Mouse (Mus musculus) spleen, adult 12 weeks (tissue): ENCODE data around the gene Tpk1.

ENCODE experiments used
- DNase-seq: peaks from one replicate; pipeline ENCODE4 v3.0.0; 2022; ENCODE audit warnings: low spot score

Gene Tpk1

DNA sequence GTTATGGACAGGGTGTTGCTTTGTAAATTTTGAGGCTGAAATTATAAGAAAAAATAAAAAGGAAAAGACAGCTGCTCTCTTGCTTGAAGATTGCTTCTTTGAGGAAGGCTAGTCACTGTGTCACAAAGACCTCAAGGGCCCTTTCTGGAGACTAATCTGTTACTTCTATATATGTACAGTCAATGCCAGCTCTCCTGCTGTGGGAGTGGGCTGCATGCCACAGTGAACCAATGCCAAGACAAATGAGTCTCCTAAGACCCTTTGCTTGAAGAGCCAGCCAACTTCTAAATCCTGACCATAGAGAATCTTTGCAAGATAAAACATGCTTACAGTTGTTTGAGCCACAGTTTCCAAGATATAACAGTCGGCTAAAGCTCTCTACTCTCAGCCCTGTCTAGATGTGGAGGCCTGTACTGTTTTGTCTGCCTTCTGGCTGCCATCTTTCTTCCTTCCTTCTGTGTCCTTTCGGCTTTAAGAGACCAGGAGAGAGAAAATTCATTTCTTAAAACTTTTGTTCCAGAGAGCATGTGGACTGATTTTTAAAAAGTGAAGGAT, 230.0 kb downstream of the Tpk1 start:
- DNase-seq = no peak

DNA sequence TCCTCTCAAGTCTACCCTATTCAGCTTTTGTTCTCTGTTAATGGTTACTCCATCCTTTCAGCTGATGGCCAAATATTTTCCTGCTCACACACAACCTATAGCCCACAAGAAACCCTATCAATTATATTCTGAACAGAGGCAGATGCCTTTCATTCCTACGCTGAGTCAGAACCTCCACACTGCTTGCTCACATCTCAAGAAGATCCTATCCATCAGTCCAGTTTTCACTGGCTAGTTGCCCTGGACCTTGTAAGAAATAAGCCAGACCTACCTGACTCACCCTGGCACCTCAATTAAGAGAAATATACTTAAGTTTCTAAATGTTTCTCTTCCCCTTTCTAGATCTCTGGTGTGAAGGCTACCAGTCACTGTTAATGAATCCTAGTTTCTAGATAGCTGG, 231.7 kb downstream of the Tpk1 start:
- DNase-seq = no peak

DNA sequence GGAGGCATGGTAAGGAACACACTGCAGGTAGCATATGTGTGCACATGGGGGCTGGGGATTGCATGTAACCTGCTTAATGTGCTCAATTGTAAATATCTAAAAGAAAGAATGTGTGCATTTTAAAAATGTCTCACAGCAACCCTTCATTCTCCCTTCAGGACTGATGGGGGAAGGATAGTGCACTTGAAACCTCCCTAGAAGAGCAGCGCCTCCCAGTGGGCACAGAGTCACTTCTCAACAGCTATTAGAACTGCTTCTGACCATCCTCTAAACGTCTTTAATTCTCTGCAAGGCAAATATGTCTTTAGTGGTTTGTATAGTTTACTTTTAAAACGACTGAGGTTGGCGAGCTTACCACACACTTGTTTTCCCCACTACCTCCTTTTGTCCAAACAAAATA, 241.1 kb downstream of the Tpk1 start:
- no peak for DNase-seq

DNA sequence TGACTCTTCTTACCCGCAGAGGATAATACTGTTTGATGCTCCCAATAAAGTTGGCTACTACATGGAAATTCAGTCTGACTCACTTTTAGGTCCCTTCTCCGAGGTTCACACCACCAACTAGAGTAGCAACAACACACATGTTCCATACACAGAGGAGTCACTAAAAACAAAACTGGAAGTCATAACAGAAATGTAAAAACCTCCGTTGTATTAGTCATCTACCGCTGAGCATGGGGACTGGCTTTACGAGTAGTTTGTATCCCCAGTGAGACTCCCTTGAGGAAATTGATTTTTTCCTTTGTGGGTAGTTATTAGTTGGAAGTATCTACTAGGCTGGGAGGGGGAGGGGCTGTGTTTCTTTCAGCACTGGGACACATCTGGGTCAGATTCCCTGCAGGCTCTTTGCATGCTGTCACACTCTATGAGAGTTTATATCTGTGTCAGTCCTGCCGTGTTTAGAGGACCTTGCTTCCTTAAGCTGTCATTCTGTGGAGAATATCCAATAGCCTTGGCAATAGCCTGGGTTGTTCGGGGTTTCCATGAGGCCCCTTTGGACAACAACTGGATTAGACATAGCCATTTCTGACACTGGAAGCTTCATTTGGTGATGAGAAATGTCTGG, 245.6 kb downstream of the Tpk1 start:
- no peak for DNase-seq

DNA sequence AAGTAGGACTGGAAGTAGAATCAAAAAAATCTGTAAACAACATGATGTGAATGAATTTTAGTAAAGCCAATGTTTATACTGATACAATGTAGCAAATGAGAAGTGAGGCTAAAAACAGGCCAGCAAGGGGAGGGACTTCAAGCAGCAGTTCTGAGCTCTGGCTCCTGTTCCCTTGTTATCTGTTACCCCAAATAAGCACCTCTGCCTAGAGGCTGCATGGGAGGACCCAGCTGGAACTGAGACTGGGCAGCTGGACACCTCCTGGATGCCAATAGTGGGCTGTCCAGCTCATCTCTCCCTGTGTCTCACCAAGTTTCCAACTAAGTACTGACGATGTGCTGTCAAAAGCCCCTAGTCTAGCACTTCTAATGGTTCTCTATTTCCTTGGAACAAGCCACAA, 257.1 kb downstream of the Tpk1 start:
- DNase-seq = no peak

DNA sequence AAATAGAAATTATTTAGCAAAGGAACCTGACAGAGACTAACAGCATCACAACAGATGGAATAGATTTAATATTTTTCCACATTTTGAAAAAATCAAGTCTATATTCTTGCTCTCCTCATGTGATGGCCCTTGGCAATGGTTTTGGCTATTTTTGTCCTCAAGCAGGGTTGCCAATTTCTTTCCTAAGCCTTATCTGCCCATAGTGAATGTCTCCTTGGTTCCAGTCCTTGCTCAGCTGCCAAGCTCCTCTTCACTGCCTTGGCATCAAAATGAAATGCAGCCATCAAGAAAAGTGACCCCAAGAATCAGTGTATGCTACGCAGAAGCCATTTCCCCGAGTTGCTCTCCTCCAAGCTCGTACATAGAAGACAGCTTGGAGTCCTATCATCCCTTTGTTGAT, 263.0 kb downstream of the Tpk1 start:
- DNase-seq = no peak

DNA sequence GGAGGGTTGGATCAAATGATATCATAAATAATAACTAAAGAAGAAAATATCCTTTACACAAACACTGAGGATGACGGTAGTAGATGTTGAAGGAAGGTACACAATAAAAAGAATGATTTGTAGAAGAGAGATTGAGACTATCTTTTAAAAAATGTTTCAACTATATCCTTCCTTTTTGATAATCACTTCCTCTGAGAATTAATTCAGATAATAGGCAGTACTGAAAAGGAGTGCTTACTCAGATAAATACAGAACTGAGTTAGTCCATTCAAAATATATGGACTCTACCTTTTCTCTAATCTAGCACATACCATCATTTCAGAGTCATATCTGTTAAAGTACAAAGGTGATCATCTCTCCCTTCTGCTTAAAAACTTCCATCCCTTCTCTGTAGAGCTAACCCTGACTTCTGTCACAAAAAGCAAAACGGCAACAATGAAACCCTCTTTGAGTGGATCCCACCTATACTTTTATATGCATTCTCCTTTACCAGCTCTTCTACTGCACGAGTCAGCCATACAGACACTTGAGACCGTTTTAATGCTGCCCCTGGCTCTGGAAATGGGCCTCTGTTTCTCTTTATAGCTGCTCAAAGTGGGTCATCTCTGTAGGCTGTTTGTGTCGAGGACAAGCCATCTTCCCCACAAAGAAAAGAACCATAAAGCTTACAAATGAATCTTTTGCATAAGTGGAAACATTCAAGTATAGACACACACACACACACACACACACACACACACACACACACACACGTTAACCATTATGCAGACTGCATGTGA, 263.7 kb downstream of the Tpk1 start:
- no peak for DNase-seq

DNA sequence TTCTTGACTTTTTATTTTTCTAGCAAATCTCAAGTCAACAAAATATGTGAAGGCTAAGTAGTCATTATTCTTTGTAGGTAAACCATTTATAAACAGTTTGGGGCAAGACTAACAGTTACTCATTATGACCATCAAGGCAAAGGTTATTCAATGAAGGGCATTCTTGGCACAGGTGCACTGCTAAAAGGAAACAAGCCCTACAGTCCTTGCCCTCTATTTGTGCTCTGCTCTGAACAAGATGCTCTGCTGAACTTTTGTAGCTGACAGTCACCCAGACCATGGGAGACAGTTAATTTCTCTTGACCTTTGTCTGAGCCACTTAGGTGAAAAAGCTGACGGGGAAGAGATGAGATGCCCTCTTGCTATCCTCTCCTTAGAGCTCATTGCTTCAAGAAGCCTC, 269.7 kb downstream of the Tpk1 start:
- DNase-seq = no peak

DNA sequence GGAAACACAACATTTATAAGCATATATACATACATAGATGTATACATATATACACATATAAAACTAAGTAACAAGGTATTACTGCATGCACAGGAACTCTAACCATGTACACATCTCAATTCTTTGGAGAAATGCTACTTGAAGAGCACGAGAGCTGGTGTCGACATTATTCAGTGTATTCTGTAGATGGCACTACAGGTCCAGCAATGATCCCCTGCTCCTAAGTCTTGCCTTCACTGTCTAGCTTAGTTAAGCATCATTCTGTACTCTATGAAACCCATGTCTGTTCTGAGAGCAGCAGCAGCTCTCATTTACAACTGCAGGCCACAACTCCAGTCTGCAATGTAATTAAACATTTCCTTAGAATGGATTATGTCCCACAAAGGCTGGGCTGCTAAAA, 270.5 kb downstream of the Tpk1 start:
- DNase-seq = no peak

DNA sequence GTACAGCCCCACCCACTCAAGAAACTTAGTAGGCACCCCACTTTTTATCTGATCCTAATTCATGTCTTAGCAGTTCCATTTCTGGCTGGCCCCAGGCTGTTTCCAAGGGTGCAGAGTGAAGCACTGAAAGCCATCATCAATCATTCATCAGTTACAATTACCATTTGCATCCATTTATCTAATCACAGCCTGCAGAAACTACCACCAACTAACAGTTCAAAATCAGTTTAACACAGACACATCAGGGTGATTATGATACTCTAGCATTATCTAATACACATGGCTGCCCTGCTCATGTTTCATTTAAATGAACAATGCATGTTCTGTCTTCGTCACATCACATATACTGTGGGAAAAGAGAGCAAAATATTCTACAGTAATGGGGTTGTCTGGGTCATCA, 274.7 kb downstream of the Tpk1 start:
- DNase-seq = no peak

DNA sequence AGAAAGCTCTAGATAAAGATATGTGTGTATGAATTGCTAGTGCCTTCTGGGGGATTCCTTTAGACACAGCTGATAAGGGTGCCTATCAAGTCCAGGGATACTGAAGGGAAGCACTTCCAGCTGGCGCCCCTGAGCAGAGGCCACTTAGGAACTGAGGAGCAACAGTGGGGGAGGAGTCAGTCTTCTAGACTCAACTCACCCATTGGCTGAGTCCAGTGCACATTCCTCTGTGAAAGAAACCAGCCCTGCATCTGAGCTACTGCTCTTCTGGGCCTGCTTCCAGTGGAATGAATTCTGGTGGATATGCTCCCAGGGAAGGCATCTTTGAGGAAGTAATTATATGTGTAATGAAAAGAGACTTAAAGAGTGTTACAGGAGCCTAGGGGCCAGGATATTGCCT, 278.8 kb downstream of the Tpk1 start:
- DNase-seq = no peak

DNA sequence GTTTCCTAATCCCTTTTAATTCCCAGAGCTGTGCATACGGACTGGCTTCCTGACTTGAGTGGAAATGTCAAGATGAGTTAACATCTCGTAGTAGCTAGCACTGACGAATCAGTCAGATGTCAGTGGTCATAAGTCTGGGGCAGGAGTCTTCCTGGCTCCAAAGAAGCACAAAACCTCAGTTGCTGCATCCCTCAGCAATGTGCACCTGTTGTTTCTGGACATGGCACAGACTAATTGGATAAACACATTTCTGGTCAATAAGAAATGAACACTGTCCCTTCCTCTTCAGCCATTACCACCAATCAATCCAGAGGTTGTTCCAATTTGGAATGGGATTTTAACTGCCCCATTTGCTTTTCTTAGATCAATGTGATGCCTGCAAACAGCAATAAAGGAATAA, 281.2 kb downstream of the Tpk1 start:
- DNase-seq = no peak

DNA sequence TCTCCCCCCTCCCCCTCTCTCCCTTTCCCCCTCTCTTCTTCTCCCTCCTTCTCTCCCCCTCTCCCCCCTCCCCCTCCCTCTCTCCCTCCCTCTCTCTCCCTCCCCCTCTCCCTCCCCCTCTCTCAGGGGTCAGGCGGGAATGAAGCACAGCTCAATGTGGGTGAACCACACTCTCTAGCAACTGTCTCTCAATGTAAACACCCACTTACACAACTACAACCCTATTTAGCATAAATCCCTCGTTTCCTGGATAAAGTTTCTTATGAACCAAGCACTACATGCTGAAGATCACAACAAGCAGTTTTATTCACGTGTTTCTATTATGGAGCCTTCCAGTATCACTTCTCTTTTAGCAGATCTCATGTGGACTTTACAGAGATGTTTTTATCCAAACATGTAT, 281.8 kb downstream of the Tpk1 start:
- DNase-seq = no peak

DNA sequence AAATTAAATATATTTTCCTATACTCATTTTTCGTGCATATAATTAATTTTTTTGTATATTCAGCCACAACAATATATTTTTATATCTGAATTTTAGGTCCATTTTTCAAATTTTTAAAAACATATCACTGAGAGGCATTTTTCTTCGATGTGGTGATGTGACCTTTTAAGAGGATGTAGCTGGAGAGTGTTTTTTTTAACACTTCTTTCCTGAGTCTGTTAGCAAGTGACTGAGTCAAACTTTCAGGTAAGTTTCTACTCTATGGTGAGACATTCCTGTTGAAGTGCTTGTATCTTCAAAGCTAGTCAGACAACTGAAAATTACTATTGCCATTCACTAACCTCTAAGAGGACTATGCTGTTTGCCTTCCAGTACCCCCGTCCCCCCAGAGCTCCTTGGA, 283.3 kb downstream of the Tpk1 start:
- no peak for DNase-seq

DNA sequence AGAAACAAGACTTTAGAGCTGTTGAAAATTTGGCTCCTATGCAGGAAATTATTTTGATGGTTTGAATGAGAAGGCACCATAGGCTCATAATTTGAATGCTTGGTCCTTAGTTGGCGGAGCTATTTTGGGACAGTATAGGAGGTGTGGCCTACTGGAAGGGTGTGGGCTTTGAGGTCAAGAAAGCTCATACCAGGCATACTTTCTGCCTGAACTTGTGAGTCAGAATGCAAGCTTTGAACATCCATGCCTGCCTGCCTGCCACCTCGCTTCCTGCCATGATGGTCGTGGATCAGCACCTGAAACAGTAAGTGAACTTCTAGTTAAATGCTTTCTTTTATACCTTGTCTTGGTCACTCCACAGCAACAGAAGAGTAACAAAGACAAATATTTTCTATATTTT, 283.8 kb downstream of the Tpk1 start:
- DNase-seq = no peak

DNA sequence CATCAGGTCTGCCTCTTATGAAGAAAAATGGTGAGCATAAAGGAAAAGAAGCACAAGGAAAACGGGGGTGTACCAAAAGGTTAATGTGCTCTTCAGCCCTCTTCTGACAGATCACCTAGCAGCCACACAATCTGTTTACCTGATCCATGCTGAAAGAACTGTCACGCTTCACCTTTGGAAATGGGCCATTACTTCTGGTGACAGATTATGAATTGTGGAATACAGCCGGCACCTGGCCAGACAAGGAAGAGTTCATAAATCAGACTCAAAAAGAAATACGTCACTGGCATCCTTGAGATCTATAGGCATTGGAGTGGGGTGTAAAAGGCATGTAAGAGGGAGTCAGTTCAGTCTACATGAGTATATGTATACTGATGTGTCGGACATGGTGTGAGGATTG, 292.9 kb downstream of the Tpk1 start:
- no peak for DNase-seq

DNA sequence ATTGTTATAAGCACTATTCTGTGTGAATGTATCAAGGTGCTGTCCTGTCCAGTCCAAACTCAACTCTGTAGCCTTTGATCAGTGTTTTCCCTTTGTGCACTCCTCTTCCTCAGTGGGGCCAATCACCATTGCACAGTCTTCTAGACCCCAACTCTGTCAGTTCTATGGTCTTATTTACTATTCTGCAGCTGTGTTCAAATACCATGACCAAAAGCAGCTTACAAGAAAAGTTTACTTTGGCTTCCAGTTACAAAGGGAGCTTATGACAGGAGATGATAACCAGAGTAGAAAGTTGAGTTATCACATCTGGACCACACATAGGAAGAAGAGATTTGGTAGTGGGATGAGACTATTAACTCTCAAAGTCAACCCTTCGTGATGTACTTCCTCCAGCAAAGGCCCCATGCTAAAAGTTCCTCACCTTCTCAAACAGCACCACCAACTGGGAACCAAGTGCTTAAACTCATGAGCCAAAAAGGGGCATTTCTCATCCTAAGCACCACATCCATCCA, 298.6 kb downstream of the Tpk1 start:
- DNase-seq = no peak

DNA sequence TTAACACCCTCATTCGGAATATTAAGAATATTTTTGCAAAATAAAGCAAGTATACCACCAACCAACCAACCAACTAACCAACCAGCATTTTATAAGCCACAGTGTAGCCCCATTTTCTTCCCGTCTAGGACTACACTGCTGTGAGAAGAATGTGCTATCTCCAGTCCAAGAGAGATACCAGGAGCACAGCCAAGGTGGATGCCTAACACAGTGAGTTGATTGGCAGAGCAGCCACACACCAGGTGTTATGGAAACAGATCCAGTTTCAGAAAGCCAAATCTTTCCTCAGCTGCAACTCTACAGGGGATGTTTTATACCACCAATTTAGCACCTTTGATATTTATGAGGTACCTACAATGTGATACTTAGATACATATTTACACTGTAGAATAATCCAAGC, 299.1 kb downstream of the Tpk1 start:
- DNase-seq = no peak

DNA sequence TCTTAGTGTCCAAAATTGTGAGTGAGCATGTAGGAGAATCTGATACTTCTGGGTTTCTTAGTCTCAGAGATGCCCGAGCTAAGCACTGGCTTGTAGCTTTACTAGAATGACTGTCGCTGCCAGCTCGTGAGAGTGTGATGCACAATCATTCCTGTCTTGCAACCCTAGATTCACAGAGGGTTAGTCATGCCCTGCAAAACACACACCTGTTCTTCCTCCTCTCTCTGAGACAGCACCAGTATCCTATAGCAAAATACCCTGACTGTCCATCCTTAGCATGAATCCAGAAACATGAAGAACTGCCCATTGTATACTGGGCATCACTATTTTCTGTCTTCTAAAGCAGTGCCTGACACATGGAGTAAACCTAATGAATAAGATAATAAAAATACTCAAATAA, 302.2 kb downstream of the Tpk1 start:
- no peak for DNase-seq

DNA sequence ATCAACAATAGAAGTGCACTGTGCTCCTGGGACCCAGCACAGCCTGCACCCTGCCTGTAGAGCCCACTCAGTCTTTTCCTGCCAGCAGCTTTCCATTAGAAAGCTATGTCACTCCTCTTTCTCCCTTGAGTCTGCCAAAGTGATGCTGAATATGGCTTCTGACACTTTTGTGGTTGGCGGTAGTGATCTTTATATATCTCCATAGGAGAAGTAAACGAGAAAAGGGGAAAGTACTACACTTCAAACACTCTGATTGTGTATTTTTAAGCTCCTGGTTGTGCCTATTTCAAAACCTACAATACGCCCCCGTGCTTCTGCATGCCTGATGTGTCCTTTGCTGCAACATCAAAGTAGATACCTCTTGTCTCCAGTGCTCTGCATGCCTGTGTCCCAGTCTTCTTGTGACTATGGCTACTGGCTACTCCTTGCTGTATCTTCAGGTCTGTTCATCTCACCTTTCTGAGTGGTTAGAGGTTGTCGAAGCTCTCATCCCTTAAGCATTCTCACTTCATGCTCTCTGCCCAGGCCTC, 302.7 kb downstream of the Tpk1 start:
- DNase-seq = no peak

DNA sequence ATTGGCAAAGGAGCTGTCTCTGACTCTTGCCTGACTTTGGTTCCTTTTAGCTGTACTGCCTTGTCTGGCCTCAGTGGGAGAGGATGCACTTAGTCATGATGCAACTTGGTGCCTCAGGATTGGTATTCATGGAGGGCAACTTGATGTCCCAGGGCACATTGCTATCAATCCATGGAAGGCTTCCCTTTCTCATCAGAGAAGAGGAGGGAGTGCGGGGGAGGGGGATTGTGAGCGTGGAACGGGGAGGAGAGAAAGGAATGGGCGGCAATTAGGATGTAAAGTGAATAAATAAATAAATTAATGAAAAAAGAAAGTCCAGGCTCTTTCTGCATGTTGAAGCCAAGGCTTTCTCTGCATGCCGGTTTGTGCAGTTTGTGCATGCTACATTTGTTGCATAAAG, 304.8 kb downstream of the Tpk1 start:
- no peak for DNase-seq

DNA sequence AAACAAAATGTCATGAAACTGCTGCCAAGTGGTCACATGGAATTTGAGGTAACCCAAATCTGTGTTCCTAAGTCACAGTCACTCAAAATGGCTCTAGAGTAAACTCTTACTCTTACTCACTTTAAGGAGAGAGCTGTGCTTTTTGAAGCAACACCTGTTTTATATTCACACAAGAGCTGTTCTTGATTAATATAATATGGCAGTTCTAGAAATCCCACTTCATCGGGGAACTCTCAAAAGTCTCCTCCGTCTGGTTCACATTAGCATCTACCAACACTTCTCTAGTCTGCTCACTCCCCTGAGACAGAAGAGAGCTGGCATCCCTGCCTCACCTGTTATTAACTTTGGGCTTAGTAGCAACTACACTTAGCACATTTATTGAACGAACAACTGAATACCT, 305.9 kb downstream of the Tpk1 start:
- DNase-seq = no peak

DNA sequence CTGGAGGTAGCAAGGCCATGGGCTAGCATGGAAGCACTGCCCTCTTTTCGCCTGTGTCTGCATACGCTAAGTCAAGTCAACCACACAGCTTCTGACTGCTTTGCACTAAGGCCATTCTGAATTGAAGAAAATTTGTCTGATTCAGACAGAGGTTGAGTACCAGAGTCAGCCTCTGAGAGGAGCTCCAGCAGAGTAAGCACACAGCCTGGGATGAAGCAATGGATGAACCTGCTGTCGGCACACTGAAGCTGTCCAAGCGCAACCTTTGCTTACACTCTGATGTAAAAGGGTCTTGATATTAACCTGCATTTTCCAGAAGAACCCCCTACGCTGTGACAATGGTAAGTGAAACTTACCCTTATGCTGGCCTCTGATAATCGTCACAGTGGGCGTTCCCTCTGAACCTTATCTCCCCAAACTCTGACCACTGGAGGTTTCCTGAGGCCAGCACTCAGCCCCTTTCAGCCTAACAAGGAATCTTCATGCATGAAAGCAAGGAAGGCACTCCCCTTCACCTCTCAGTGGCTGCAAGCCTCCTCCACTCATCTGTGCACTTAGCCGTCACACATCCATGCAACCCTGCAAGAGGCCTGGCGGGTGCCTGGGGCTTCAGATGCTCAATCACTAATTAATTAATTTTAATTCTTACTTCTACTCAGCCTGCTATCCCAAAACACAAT, 311.4 kb downstream of the Tpk1 start:
- DNase-seq = no peak
